Mouse (Mus musculus) hematopoietic stem cell, adult 5-6 weeks (primary cell): Measurements from ENCODE around the gene Rap1gap. TPM values are rescaled to one million over a fixed set of nuclear protein-coding genes. Genes with fewer than 3 reads are reported as not detected.

ENCODE experiments used
- ATAC-seq, 2 experiments: fragments of 125-278 bp in 1 of 2; replicated peaks in 1 of 2; 2 replicates each; pipeline ENCODE4 v1.8.0; 2016 to 2017; ENCODE audit warnings: inconsistent platforms in 2 of 2, mild to moderate bottlenecking in 2 of 2, moderate number of reproducible peaks in 2 of 2, low read depth in 1 of 2, moderate TSS enrichment in 1 of 2; ENCODE audit not compliant: low FRiP score in 2 of 2, poor library complexity in 2 of 2, severe bottlenecking in 2 of 2, insufficient read depth in 1 of 2, low TSS enrichment in 1 of 2
- total RNA-seq: library from RNA; stranded (forward); fragments of 172-1452, 232-1000 nt; gene quantifications from 2 replicates; pipeline ENCODE4 v1.2.3, GENCODE M21; 2017

The Rap1gap gene
- total RNA-seq, 1 experiment from 2014 or later, result 1.8 TPM

DNA sequence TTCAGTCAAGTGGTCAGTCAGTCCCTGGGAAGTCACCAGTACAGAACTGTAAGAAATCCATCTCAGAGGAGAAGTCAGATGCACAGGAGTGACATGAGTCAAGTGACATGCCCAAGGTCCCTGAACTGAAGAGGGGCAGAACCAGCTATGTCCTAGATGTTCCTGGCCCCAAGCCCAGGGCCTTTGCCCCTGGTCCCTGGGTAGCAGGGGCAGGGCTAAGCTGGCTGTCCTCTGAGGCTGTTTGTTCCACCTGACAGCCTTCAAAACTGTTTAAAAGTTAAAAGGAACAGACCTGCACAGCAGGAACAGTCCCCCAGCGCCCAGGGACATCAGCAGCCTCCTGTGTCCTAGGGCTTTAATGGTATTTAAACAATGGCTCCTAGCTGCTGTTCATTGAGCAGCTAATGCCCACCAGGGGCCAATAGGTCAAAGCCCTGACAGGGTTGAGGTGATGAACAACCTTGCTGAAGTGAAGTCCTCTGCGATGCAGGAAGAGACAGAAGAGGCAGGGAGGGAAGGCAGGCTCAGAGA is 108.9 kb downstream of the Rap1gap start:
- no peak for ATAC-seq

DNA sequence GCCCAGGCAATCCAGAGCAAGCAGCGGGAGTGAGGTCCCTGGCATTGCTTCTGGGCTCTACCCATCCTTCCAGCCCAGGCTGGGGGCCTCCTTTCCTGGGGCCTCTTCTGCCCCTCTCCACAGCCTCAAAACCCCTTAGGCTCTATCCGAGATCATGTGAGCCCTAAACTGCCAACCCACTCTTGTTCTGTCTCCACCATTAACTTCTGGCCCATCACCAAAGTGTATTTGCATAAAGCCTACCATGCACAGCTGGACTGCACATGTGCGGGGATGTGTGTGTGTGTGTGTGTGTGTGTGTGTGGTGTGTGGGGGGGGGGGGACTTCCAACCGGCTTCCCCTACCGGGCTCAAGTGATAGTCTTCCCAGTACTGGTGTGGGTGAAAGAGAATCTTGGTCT is 109.5 kb downstream of the Rap1gap start:
- ATAC-seq, result no peak

DNA sequence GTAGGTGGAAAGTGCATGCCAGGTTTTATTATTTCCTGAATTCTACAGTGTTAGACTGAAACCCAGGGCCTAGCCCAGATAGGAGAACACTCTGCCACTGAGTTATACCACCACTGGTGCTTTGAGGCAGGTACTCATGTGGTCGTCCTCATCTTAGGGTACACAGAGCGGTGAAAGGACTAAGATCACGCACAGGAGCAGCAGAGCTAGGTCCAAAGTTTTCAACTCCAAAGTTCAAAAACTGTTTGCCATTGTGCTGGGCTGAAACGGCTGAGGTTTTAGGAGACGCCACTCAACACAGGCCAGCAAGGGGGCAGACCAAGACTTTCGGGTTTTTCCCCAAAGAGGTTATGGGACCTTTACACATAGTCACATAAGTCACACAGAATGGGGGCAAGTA is 110.0 kb downstream of the Rap1gap start:
- no peak for ATAC-seq

- ATAC-seq, result no peak
Measured at GRCm38 (mm10) chr4:137777866-137778265, 113.3 kb downstream of the Rap1gap start.

DNA sequence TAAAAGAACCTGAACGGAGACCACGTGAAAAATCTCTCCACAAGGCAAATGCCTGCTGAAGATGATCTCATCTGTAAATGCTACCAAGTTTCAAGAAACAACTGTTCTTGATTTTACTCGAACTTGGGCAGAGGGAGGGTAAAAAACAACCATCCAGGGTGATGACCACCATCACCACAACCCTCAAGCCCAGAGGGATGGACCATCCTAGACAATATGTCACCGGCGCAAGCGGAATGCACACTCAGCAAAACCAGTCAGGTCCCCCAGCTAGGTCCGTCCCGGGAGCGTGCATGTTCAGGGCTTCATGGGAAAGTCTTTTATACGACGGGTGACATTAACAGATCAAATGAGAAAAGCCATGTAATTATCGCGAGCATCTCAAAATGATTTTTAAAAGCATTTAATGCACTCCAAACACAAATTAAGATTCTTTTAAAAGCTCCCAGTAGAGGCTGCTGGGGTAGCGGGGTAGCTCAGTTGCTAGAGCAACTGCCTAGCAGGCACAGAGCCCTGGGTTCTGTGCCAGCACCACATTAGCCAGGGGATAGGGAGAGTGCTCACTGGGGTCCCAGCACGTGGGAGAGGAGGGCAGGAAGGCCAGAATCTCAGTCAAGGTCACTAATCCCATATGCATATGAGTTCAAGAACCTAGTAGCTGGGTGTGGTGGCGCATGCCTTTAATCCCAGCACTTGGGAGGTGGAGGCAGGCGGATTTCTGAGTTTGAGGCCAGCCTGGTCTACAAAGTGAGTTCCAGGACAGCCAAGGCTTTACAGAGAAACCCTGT is 114.1 kb downstream of the Rap1gap start:
- no peak for ATAC-seq

Other genes with a start within 250 kb of the Rap1gap start
- not detected in 2 replicates for gene Cela3b, start 234.2 kb upstream of the Rap1gap start, total RNA-seq
- gene 1700013G24Rik, start 211.4 kb upstream of the Rap1gap start, total RNA-seq, result not detected in 2 replicates
- gene Hspg2, start 196.0 kb upstream of the Rap1gap start, total RNA-seq, result not detected in 2 replicates
- not detected in 2 replicates for gene Ldlrad2, start 90.2 kb upstream of the Rap1gap start, total RNA-seq
- gene Usp48, start 71.0 kb upstream of the Rap1gap start, total RNA-seq, result 140 and 171 TPM in 2 replicates
- not detected in 2 replicates for gene Alpl, start 131.7 kb downstream of the Rap1gap start, total RNA-seq
- gene Ece1, start 197.5 kb downstream of the Rap1gap start, total RNA-seq, result 9.1 and 11.4 TPM in 2 replicates